Mouse (Mus musculus) stomach, embryonic 14.5 days (tissue): ENCODE data around the gene Hipk4. TPM values are rescaled to one million over a fixed set of nuclear protein-coding genes. Genes with fewer than 3 reads are reported as not detected.

ENCODE experiments used
- ATAC-seq: fragments of 200-750 bp; cut with Nextera tagmentation; 2 replicates; pipeline ENCODE4 v1.8.0; 2017; ENCODE audit warnings: low read depth, moderate TSS enrichment; ENCODE audit not compliant: insufficient number of reproducible peaks, insufficient read depth, low FRiP score
- H3K27ac ChIP-seq: fragments of 300-500 bp; sonication (generic); 2 replicates; pipeline ENCODE4 v1.5.1; 2014; ENCODE audit warnings: mild to moderate bottlenecking, low read length, moderate library complexity, mixed read lengths
- H3K27me3 ChIP-seq: fragments of 300-500 bp; sonication (generic); 2 replicates; pipeline ENCODE4 v1.6.1; 2014; ENCODE audit warnings: low read length, control low read depth, mixed read lengths; ENCODE audit not compliant: control insufficient read depth, insufficient read depth
- H3K36me3 ChIP-seq: fragments of 300-500 bp; sonication (generic); 2 replicates; pipeline ENCODE4 v1.6.1; 2014; ENCODE audit warnings: mild to moderate bottlenecking, control low read depth, low read length, moderate library complexity, mixed read lengths; ENCODE audit not compliant: control insufficient read depth, insufficient read depth
- H3K4me1 ChIP-seq: fragments of 300-500 bp; sonication (generic); 2 replicates; pipeline ENCODE4 v1.6.1; 2014; ENCODE audit warnings: low read length, control low read depth, mixed read lengths; ENCODE audit not compliant: control insufficient read depth, insufficient read depth
- H3K4me2 ChIP-seq: fragments of 300-500 bp; sonication (generic); replicated peaks from 2 replicates; pipeline ENCODE4 v1.6.1; 2014; ENCODE audit warnings: low read depth, low read length, control low read depth
- H3K4me3 ChIP-seq: fragments of 300-500 bp; sonication (generic); 2 replicates; pipeline ENCODE4 v1.5.1; 2014; ENCODE audit warnings: low read depth, low read length, control low read depth
- H3K9ac ChIP-seq: fragments of 300-500 bp; sonication (generic); replicated peaks from 2 replicates; pipeline ENCODE4 v1.6.1; 2014; ENCODE audit warnings: low read depth, mild to moderate bottlenecking, control low read depth, low read length, moderate library complexity, mixed read lengths
- H3K9me3 ChIP-seq: fragments of 300-500 bp; sonication (generic); 2 replicates; pipeline ENCODE4 v1.6.1; 2016; ENCODE audit warnings: low read depth, low read length, control low read depth; ENCODE audit not compliant: control insufficient read depth
- WGBS: fragments of 180-500 bp; shearing (Covaris S2); extraction: QIAGEN DNeasy Blood & Tissue Kit; methylation state at CpG from one replicate; pipeline ENCODE4 v1.1.7; 2014; 5-methylcytosine and 5-hydroxymethylcytosine counted together
- polyA plus RNA-seq: library from polyadenylated mRNA; unstranded; fragments of >200 nt; fragmentation: Nextera tagmentation; extraction: Ambion mirVana; gene quantifications from 2 replicates; pipeline ENCODE4 v1.2.1, GENCODE M21; 2014

The Hipk4 gene
- polyA plus RNA-seq, 1 experiment from 2014 or later: 1.0 TPM

DNA sequence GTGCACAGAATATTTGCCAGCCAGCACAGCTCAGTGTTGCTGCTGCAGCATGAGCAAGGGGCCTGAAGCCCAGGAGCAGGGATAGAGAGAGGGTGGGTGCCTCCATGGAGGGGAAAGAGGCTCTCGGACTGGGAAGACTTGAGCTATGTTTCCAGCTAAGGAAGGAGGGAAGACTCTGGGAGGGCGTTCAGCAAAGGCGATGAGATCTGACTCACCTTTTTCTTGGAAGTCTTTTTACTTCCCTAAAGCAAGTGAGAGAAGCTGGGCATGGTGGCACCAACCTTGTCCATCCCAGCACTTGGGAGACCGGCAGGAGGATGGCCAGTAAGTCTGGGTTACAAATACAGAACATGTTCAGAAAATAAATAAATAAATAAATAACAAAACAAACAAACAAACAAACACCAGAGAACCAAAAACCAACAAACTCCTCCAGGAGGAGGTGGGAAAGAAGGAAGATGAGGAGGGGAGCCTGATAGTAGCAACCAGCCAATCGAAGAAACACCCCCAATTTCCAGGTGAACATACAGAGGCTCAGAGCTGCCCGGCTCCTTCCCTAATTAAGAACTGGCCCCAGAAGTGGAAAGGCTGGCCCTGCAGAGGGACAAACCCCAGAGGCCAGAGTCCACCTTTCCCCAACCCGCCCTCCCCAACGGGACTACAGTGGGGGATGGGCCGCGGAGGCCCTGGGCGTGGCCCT, 42.0 kb upstream of the Hipk4 start:
- Histone ChIP-seq H3K4me3 (peak overlapping the region; percentile 23), H3K4me2 (peak overlapping the region; percentile 36), H3K27ac (peak overlapping the region; percentile 84), H3K36me3 (peaks cover 13% of the 10 kb centered on the region; the same call in 1 of the 2 replicates), H3K4me1 (no peaks in the 10 kb centered on the region), H3K27me3 (no peaks in the 10 kb centered on the region), H3K9ac (no peak overlapping the region), H3K9me3 (no peaks in the 10 kb centered on the region)
- ATAC-seq: no peak
- WGBS: 8% methylated on average over 11 of the region's 11 CpGs

- peak; percentile 98 for ATAC-seq
- no peaks in the 10 kb centered on the region for H3K9me3 ChIP-seq
- no peaks in the 10 kb centered on the region for H3K4me1 ChIP-seq
- peak overlapping the region; percentile 36 for H3K4me2 ChIP-seq
- WGBS: 3% methylated on average over 6 of the region's 12 CpGs
- peaks cover 8% of the 10 kb centered on the region; the same call in 1 of the 2 replicates for H3K36me3 ChIP-seq
- no peak overlapping the region for H3K9ac ChIP-seq
- peak overlapping the region; percentile 84 for H3K27ac ChIP-seq
- H3K4me3 ChIP-seq: peak overlapping the region; percentile 23
- H3K27me3 ChIP-seq: no peaks in the 10 kb centered on the region
Measured at GRCm38 (mm10) chr7:27481627-27481969, 41.5 kb upstream of the Hipk4 start.

- Histone ChIP-seq H3K4me2 (no peak overlapping the region), H3K36me3 (no peaks in the 10 kb centered on the region), H3K9me3 (no peaks in the 10 kb centered on the region), H3K9ac (no peak overlapping the region), H3K27ac (no peak overlapping the region), H3K4me1 (peaks cover 5% of the 10 kb centered on the region; the same call in 1 of the 2 replicates), H3K27me3 (no peaks in the 10 kb centered on the region), H3K4me3 (no peak overlapping the region)
- ATAC-seq: no peak
- WGBS: 89% methylated on average over 4 of the region's 4 CpGs
Measured at GRCm38 (mm10) chr7:27483860-27484259, 39.2 kb upstream of the Hipk4 start.

DNA sequence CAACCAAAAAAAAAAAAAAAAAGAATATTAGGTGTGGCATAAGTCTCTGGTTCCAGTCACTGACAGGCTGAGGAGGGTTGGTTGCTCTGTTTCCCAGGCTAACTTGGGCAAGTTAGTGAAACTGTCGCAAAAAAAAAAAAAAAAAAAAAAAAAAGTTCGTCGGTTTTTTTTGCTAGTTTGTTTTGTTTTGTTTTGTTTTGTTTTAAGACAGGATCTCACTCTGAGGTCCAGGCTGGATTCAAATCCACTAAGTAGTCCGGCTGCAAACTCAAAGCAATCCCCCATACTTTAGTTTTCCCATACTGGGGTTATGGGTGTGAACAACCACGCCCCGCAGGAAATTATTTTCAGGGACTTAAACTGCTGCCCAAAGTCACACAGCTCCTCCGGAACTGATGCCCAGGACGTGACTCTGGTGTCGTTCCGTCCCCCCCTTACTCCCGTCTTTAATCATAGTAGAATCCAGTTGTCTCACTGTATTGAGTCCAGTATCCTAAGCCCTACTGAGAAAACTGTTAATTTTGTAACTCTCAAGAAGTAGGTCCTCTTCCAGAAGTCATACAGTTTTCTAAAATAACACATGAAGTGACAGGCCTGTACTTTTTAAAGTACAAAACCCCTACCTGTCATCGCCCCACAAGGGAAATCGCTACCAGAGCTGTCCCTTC, 36.8 kb upstream of the Hipk4 start:
- Histone ChIP-seq H3K9ac (0 out of 2 replicates have a peak overlapping the region, but pooled peaks have one; percentile 34), H3K36me3 (peaks cover 5% of the 10 kb centered on the region; the same call in 1 of the 2 replicates), H3K27ac (peak overlapping the region; percentile 77; the same call in 1 of the 2 replicates), H3K27me3 (no peaks in the 10 kb centered on the region), H3K4me1 (peaks cover 14% of the 10 kb centered on the region; the same call in 1 of the 2 replicates), H3K4me2 (peak overlapping the region; percentile 65), H3K4me3 (peak overlapping the region; percentile 72), H3K9me3 (no peaks in the 10 kb centered on the region)
- 5% methylated on average over 13 of the region's 13 CpGs for WGBS
- no peak for ATAC-seq

DNA sequence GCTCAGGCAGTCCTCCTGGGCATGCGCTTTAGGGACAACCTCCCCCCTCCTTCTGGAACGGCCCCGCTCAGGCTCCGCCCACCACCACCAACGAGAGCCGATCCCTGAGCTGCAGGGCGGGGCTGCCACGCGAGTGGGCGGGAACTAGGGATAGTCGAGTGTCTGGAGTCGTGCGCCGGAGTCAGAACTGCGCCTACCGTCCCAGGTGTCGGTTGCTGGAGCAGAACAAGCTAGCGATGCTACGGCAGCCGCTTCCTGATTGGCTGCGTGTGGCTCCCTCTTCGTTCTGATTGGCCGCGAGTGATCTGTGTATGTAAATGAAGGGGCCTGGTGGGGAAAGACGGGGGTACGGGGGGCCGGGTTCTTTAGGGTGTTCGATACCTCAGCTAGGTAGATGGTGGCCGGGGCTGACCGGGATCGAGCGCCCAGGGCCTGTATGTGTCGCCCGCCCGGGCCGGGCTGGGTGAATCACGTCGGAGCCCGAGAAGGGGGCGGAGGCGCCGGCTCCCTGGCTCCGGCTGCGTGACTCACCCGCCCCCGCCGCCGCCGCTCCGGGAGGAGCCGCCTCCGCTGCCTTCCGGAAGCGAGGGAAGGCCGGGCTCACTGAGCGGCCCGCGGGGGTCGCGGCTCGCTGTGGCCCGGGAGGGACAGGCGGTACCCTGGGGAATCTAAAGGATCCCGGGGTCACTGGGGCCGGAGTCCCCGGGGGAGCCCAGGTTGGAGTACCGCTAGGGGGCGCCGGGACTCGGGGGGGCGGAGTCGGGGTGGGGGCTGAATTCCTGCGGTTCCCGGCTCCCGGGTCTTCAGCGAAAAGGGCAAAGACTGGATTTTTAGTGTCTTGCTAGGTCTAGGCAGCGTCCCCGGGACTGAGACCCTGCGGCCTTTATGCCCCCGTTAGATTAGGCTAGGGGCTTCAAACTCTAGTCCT, 36.0 kb upstream of the Hipk4 start, which contains the start of gene Sertad1:
Gene Sertad1, plus strand, starts transcription at position 141 of the 928 bp plus-strand sequence.
- peaks cover 18% of the 10 kb centered on the region; the same call in 1 of the 2 replicates for H3K4me1 ChIP-seq
- ATAC-seq: peak; percentile 93
- H3K36me3 ChIP-seq: peaks cover 5% of the 10 kb centered on the region; the same call in 1 of the 2 replicates

DNA sequence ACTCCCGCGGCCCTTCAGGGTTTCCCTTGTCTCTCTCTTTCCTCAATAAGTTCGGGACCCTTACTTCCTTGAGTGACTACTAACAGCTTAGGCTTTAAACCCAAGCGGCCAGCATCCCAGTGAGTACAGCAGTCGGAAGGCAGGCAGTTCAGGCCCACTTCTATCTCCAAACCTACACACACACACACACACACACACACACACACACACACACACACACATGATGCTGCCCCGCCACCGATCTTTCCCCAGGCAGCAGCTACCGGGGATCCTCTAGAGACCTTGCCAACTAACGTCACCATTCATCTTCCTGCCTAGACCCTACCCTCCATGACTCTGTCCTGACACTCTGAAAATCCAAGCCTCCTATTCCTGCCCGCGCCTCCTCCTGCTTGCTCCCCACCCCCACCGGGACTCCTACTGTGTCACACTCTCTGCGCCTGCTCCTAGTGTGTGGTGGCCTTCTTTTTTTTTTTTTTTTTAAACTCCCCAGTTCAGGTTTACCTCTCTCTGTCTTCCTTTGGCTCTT, 35.3 kb upstream of the Hipk4 start:
- H3K4me3 ChIP-seq: peak overlapping the region; percentile 72
- no peak for ATAC-seq
- peaks cover 5% of the 10 kb centered on the region; the same call in 1 of the 2 replicates for H3K36me3 ChIP-seq
- peaks cover 18% of the 10 kb centered on the region; the same call in 1 of the 2 replicates for H3K4me1 ChIP-seq
- no peaks in the 10 kb centered on the region for H3K9me3 ChIP-seq
- WGBS: under 1% methylated on average over 13 of the region's 13 CpGs
- no peaks in the 10 kb centered on the region for H3K27me3 ChIP-seq
- peak overlapping the region; percentile 76 for H3K9ac ChIP-seq
- H3K4me2 ChIP-seq: peak overlapping the region; percentile 60
- H3K27ac ChIP-seq: peak overlapping the region; percentile 98

More for the DNA sequence above, 36.0 kb upstream of the Hipk4 start, which contains the start of gene Sertad1:
- H3K9me3 ChIP-seq: no peaks in the 10 kb centered on the region
- under 1% methylated on average over 71 of the region's 80 CpGs for WGBS
- peak within 1 kb of the TSS; percentile 76 for H3K9ac ChIP-seq
- H3K4me3 ChIP-seq: peak within 1 kb of the TSS; percentile 72
- peak within 1 kb of the TSS; percentile 65 for H3K4me2 ChIP-seq
- no peaks in the 10 kb centered on the region for H3K27me3 ChIP-seq
- H3K27ac ChIP-seq: peak within 1 kb of the TSS; percentile 98

GRCm38 (mm10) chr7:27489270-27489869, 33.7 kb upstream of the Hipk4 start:
- no peak overlapping the region for H3K9ac ChIP-seq
- ATAC-seq: no peak
- whole genome bisulfite sequencing: 87% methylated on average over 24 of the region's 25 CpGs
- H3K27ac ChIP-seq: no peak overlapping the region
- peaks cover 18% of the 10 kb centered on the region; the same call in 1 of the 2 replicates for H3K4me1 ChIP-seq
- no peak overlapping the region for H3K4me3 ChIP-seq
- H3K27me3 ChIP-seq: no peaks in the 10 kb centered on the region
- H3K9me3 ChIP-seq: no peaks in the 10 kb centered on the region
- no peak overlapping the region for H3K4me2 ChIP-seq
- H3K36me3 ChIP-seq: peaks cover 5% of the 10 kb centered on the region; the same call in 1 of the 2 replicates
